Mouse (Mus musculus) right cerebral cortex, postnatal 36 days (tissue): Measurements from ENCODE around the gene Phf21b.
A peak's percentile ranks its signal among the peaks of the same experiment; 100 is the strongest.

Experiments
- DNase-seq, 2 experiments: peaks; one replicate each; pipeline ENCODE4 v3.0.0; 2022; ENCODE audit warnings: low spot score in 2 of 2, mixed read lengths in 1 of 2

Phf21b gene

DNA sequence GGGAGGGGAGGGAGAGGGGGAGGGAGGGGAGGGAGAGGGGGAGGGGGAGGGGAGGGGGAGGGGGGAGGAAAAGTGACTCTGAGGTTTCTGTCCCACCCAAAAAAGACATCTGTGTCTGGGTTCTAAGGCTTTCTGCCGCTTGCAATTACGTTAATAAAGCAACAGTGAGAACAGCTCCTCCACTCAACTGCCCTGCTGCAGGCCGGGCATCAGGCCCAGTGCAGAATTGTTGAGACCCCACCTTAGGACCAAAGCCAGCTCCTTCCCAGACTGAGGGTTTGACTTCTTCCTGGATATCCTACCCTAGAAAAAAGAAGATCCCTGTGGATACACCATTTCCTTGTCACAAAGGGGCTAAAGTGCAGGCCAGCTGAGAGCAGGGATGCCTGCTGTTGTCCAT, 9.6 kb downstream of the Phf21b start:
- DNase-seq = no peak

GRCm38 (mm10) chr15:84844831-84845230, 11.0 kb downstream of the Phf21b start:
- no peak for DNase-seq

GRCm38 (mm10) chr15:84843034-84843433, 12.8 kb downstream of the Phf21b start:
- no peak for DNase-seq

GRCm38 (mm10) chr15:84841925-84842821, 13.7 kb downstream of the Phf21b start:
- no peak for DNase-seq

DNA sequence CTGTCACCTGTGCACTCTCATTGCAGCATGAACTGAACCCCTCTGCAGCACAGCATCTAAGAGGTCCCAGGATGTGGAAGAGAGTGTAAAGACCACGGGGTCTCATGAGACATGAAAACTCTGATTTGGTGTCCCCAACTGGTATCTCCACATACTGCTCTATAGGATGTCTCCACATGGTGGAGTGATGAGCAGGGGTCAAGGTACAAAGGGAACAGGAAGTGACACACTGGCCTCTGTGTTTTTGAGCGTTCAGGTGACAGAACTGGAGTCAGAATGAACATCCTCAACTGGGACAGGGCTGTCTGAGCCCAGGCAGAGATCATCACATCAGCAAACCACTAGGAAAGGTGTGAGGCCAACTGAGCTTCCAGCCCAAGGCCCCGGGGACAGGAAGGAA, 15.3 kb downstream of the Phf21b start:
- DNase-seq = no peak

DNA sequence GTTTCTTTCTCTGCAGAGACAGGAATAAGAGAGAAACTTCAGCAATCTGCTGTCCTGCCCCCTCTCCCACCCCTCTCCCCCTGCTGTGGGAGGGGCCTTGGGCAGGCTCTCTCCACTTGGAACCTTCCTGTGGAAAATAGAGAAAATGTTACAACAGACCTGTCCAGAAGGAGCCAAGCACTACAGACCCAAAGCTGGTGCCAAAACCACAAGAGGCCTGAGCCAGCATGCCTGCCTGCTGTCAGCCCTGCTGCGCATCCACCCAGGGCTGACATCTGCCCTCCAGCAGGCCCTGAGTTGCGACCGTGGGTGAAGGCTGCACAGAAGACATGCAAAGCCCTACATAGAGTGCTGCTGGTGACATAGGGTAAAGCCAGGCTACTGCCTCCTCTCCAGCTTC, 16.3 kb downstream of the Phf21b start:
- no peak for DNase-seq

GRCm38 (mm10) chr15:84837896-84838295, 18.0 kb downstream of the Phf21b start:
- DNase-seq = no peak

DNA sequence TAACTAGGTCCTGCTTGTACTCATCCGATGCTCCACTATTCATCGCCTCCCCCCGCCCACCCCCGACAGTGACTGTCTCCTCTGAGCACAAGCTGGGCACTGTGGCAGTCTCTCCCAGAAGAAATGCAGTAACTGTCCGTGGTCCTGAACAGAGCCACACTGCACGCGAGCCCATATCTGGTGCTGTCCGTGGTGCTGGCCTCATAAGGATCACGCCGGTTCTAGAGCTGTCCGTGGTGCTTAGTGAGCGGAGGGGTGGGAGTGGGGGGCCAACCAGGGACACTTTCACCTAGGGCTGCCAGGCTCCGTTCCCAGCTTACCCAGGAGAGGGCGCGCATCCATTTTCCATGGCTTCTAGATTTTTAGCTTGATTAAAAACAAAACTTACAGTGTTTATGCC, 26.4 kb downstream of the Phf21b start:
- peak in 1 of 2 experiments; percentile 18 for DNase-seq

DNA sequence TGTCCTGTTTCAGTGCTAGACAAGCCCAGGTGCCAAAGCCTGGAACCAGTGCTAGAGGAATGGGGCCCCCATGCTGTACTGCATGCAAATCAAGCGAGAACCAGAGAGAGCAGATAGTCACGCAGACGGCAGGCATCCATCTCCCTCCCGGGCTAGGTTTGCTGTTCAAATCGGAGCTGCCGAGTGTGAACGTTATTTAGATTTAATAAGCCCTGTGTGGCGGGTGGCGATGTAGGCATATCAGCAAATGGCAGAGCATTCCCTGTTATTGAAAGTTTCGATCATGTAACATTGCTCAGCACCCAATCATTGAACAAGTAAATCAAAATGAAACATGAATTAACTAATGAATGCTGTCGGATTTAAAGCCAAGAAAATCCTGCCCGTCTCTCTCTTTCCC, 27.2 kb downstream of the Phf21b start:
- DNase-seq = no peak

DNA sequence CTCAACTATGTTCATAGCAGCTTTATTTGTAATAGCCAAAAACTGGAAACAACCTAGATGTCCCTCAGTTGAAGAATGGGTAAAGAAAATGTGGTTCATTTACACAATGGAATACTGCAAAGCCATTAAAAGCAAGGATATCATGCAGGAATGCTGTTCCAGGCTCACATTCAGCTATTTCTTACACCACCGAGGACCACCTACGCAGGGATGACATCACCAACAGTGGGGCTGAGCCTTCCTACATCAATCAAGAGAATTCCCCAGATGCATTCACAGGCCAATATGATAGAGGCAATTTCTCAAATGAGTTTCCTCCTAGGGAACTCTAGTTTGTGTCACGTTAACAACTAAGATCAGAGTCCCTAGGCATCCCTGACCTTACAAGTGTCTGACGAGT, 32.8 kb downstream of the Phf21b start:
- DNase-seq = peak; percentile 23 to 41

DNA sequence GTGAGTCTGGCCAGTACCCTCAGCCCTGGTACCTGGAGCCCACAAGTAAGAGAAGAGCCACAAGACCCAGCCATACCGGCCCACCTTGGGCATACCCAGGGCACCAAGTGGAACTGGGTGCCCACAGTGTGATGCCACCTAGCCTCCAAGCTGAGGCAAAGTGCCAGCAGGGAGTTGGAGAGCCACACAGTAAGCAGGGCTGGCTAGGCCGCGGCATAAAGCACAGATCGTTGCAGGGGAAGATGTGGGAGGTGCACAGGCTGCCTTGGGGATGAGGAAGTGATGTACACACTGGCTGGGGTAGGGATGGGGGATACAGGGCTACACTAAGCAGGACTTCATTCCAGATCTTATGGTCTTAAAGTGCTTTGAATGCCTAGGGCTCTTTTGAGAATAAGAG, 35.0 kb downstream of the Phf21b start:
- DNase-seq = peak in 1 of 2 experiments; percentile 23

DNA sequence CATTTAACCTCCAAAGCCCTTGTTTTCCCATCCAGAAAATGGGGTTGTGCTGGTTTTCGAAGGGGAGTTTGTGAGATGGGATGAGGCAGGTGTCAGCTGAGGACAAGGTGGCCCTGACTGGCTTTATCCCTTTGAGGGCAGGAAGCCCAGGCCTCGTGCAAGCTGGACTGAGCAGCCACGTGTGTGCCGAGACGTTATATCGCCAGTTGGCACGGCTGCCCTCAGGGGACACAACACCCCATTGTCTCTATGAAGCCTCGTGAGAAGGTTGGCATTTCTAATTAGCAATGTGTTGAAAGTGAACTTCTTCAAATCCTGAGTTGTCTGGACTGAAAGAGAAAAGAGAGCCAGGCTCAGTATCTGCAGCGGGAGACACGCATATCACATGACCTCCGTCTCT, 37.6 kb downstream of the Phf21b start:
- no peak for DNase-seq

GRCm38 (mm10) chr15:84817589-84817988, 38.3 kb downstream of the Phf21b start:
- DNase-seq = no peak

DNA sequence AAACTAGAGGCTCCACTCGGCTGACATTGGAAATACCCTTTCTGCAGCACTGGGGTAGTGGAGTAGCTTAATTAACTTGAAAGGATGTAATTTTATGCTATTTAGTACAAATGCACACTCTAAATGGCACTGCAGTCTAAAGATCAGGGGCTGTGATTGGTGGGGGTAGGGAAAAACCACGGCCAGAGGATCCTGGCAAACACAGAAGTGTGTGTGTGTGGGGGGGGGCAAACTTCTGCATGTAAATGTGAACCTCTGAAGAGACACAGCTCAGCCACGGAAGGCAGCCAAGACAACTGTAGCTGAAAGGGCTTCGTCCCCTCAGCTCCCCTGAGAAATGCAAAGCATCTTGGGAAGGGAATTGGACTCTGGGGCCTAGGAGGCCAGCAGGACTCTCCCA, 40.7 kb downstream of the Phf21b start:
- no peak for DNase-seq

GRCm38 (mm10) chr15:84812831-84813357, 43.0 kb downstream of the Phf21b start:
- DNase-seq = peak in 1 of 2 experiments; percentile 20

GRCm38 (mm10) chr15:84811126-84811525, 44.7 kb downstream of the Phf21b start:
- no peak for DNase-seq

GRCm38 (mm10) chr15:84809275-84809952, 46.4 kb downstream of the Phf21b start:
- DNase-seq = no peak

DNA sequence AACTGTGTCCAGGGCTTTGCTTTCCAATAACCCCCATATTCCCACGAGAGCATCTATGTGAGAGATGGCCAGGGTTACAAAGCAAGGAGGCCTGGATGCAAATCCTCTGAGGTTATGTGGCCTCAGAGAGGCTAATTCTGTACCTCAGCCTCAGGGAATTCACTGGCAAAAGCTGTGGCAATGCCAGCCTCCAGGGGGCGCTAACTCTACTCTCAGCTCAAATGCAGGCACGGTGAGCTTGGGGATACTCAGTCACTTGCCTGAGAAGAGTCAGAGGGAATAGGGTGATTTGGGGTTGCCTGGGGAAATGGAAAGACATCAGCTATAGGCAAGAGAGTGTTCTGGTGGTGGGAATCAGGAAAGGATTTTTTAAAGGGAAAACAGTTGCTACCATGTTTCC, 52.2 kb downstream of the Phf21b start:
- peak; percentile 43 to 44 for DNase-seq

- no peak for DNase-seq
These were observed 55.7 kb downstream of the Phf21b start for GRCm38 (mm10) chr15:84800132-84800531.

- DNase-seq = no peak
These were observed 62.2 kb downstream of the Phf21b start for GRCm38 (mm10) chr15:84793649-84794048.

- DNase-seq = no peak
These were observed 68.7 kb downstream of the Phf21b start for GRCm38 (mm10) chr15:84787161-84787560.

DNA sequence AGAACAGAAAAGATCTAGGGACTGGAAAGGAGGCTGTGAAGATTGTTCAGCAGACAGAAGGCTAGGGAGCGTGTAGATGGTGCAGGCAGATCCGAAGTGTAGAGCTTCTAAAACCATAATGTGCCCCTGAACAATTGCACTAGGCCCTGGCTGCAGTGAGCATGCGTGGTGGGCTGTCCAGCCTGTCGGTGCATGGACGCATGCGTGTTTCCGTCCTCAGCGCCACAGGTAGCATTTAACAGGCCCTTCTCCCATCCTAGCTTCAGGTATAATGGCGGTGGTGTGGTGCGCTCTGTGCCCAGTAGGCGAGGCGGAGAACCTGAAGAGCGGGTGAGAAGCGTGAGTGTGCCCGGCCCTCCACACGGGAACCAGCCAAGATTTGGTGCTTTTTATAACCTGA, 71.0 kb downstream of the Phf21b start:
- DNase-seq = no peak

GRCm38 (mm10) chr15:84778587-84778986, 77.3 kb downstream of the Phf21b start:
- no peak for DNase-seq
